Mouse (Mus musculus) liver, embryonic 14.5 days (tissue): ENCODE measurements around the gene Cacng6.

Experiments used
- CTCF ChIP-seq: IDR thresholded peaks from 2 replicates; pipeline ENCODE4 v1.5.1; 2016; ENCODE audit warnings: antibody characterized with exemption, low read depth, control low read depth
- EP300 ChIP-seq: IDR thresholded peaks from 2 replicates; pipeline ENCODE4 v1.6.1; 2016; ENCODE audit warnings: antibody characterized with exemption, low read depth

DNA sequence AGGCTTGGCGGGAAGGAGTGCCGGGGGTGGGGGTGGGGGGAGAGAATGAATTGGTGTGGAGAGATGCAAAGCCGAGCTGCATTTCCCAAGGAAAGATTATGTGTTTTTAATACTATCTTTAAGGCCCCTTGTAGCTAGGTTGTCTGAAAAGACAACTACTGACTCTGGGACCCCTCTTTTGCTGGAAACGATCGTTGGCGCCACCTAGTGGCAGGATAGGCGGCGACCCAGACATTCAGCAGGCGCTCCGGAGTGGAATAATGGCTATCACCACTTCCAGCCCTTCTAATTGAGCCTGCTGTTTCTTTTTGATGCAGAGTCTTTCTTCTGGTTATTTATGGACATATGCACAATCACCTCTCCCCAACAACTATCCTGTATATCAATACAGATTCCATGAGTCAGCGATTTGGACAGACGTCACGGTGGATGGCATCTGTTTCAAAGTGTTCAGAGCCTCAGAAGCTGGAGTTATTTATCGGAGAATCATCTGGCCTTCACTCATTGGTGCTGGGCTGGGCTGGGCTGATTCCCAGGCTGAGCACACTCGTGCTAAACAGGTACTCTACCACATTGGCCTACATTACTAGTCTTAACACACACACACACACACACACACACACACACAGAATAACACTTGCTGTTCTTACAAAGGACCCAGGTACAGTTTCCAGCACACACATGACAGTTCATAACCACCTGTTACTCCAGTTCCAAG, 24.9 kb downstream of the Cacng6 start:
- peak; percentile 82 for TF ChIP-seq CTCF
- no peak for TF ChIP-seq EP300
